Mouse (Mus musculus): ENCODE measurements at regions not wholly inside any gene's neighbourhood (a gene's known extent, or its start where the extent isn't known, plus 50 kb on each side); places are given as distances from the start of the nearest gene placed in this dataset.

- ATAC-seq (ENCODE audit: low FRiP score, low TSS enrichment) (no peak), DNase-seq (no peak)
- no peaks in the 10 kb centered on the region for H3K36me3 ChIP-seq (ENCODE audit: control insufficient read depth, insufficient read depth, low read length)
- no peaks in the 10 kb centered on the region for H3K4me1 ChIP-seq (ENCODE audit: control insufficient read depth, insufficient read depth, low read length)
- no peaks in the 10 kb centered on the region for H3K27me3 ChIP-seq (ENCODE audit: control insufficient read depth, insufficient read depth, low read length)
- H3K9ac ChIP-seq (replicated peaks; ENCODE audit: low read length) = no peak overlapping the region
- H3K4me2 ChIP-seq (ENCODE audit: low read length) = no peak overlapping the region
- H3K9me3 ChIP-seq (ENCODE audit: control insufficient read depth, low read length) = no peaks in the 10 kb centered on the region
- no peak overlapping the region for H3K27ac ChIP-seq (replicated peaks; ENCODE audit: low read depth, low read length)
- H3K4me3 ChIP-seq (replicated peaks; ENCODE audit: low read depth, low read length) = no peak overlapping the region
- 95% methylated on average over 8 of the region's 8 CpGs for WGBS
These were observed 174.7 kb downstream of the Zfp326 start for GRCm38 (mm10) chr5:106051026-106051425.

GRCm38 (mm10) chr5:106044878-106045585 lies 168.7 kb downstream of the Zfp326 start:
- DNase-seq = no peak
- no peak overlapping the region for H3K27ac ChIP-seq (replicated peaks; ENCODE audit: low read depth, low read length)

GRCm38 (mm10) chr5:106038321-106038720 lies 162.0 kb downstream of the Zfp326 start:
- Histone ChIP-seq H3K4me3 (replicated peaks; ENCODE audit: low read depth, low read length) (no peak overlapping the region), H3K36me3 (ENCODE audit: control insufficient read depth, insufficient read depth, low read length) (no peaks in the 10 kb centered on the region), H3K27me3 (ENCODE audit: control insufficient read depth, insufficient read depth, low read length) (no peaks in the 10 kb centered on the region), H3K4me2 (ENCODE audit: low read length) (no peak overlapping the region), H3K27ac (replicated peaks; ENCODE audit: low read depth, low read length) (0 out of 2 replicates have a peak overlapping the region, but pooled peaks have one; percentile 1), H3K9me3 (ENCODE audit: control insufficient read depth, low read length) (no peaks in the 10 kb centered on the region), H3K9ac (replicated peaks; ENCODE audit: low read length) (no peak overlapping the region), H3K4me1 (ENCODE audit: control insufficient read depth, insufficient read depth, low read length) (no peaks in the 10 kb centered on the region)
- 96% methylated on average over 18 of the region's 18 CpGs for WGBS
- ATAC-seq (ENCODE audit: low FRiP score, low TSS enrichment) (no peak), DNase-seq (no peak)

More at GRCm38 (mm10) chr5:106044878-106045585, 168.7 kb downstream of the Zfp326 start:
- no peak overlapping the region for H3K4me2 ChIP-seq (ENCODE audit: low read length)
- no peaks in the 10 kb centered on the region for H3K9me3 ChIP-seq (ENCODE audit: control insufficient read depth, low read length)
- no peaks in the 10 kb centered on the region for H3K27me3 ChIP-seq (ENCODE audit: control insufficient read depth, insufficient read depth, low read length)
- H3K36me3 ChIP-seq (ENCODE audit: control insufficient read depth, insufficient read depth, low read length) = no peaks in the 10 kb centered on the region
- no peaks in the 10 kb centered on the region for H3K4me1 ChIP-seq (ENCODE audit: control insufficient read depth, insufficient read depth, low read length)
- no peak overlapping the region for H3K9ac ChIP-seq (replicated peaks; ENCODE audit: low read length)
- no peak overlapping the region for H3K4me3 ChIP-seq (replicated peaks; ENCODE audit: low read depth, low read length)
- 72% methylated on average over 12 of the region's 12 CpGs for WGBS
- no peak for ATAC-seq (ENCODE audit: low FRiP score, low TSS enrichment)

GRCm38 (mm10) chr5:106036176-106036575 lies 159.8 kb downstream of the Zfp326 start:
- peak; percentile 47 for DNase-seq
- H3K9ac ChIP-seq (replicated peaks; ENCODE audit: low read length) = no peak overlapping the region
- 26% methylated on average over 6 of the region's 6 CpGs for WGBS

GRCm38 (mm10) chr5:106032956-106033355 lies 156.6 kb downstream of the Zfp326 start:
- Histone ChIP-seq H3K27me3 (ENCODE audit: control insufficient read depth, insufficient read depth, low read length) (no peaks in the 10 kb centered on the region), H3K4me3 (replicated peaks; ENCODE audit: low read depth, low read length) (no peak overlapping the region), H3K36me3 (ENCODE audit: control insufficient read depth, insufficient read depth, low read length) (no peaks in the 10 kb centered on the region), H3K9me3 (ENCODE audit: control insufficient read depth, low read length) (no peaks in the 10 kb centered on the region), H3K4me1 (ENCODE audit: control insufficient read depth, insufficient read depth, low read length) (no peaks in the 10 kb centered on the region), H3K9ac (replicated peaks; ENCODE audit: low read length) (no peak overlapping the region), H3K4me2 (ENCODE audit: low read length) (no peak overlapping the region), H3K27ac (replicated peaks; ENCODE audit: low read depth, low read length) (no peak overlapping the region)
- no peak for DNase-seq
- WGBS = 90% methylated on average over 4 of the region's 4 CpGs
- ATAC-seq (ENCODE audit: low FRiP score, low TSS enrichment) = no peak

More at GRCm38 (mm10) chr5:106036176-106036575, 159.8 kb downstream of the Zfp326 start:
- Histone ChIP-seq H3K9me3 (ENCODE audit: control insufficient read depth, low read length) (no peaks in the 10 kb centered on the region), H3K36me3 (ENCODE audit: control insufficient read depth, insufficient read depth, low read length) (no peaks in the 10 kb centered on the region), H3K4me2 (ENCODE audit: low read length) (no peak overlapping the region), H3K27ac (replicated peaks; ENCODE audit: low read depth, low read length) (no peak overlapping the region), H3K4me1 (ENCODE audit: control insufficient read depth, insufficient read depth, low read length) (no peaks in the 10 kb centered on the region), H3K27me3 (ENCODE audit: control insufficient read depth, insufficient read depth, low read length) (no peaks in the 10 kb centered on the region), H3K4me3 (replicated peaks; ENCODE audit: low read depth, low read length) (no peak overlapping the region)
- no peak for ATAC-seq (ENCODE audit: low FRiP score, low TSS enrichment)

GRCm38 (mm10) chr5:106026861-106027260 lies 150.5 kb downstream of the Zfp326 start:
- Histone ChIP-seq H3K36me3 (ENCODE audit: control insufficient read depth, insufficient read depth, low read length) (no peaks in the 10 kb centered on the region), H3K27me3 (ENCODE audit: control insufficient read depth, insufficient read depth, low read length) (no peaks in the 10 kb centered on the region), H3K4me3 (replicated peaks; ENCODE audit: low read depth, low read length) (no peak overlapping the region), H3K27ac (replicated peaks; ENCODE audit: low read depth, low read length) (no peak overlapping the region), H3K4me2 (ENCODE audit: low read length) (no peak overlapping the region), H3K9ac (replicated peaks; ENCODE audit: low read length) (no peak overlapping the region), H3K9me3 (ENCODE audit: control insufficient read depth, low read length) (no peaks in the 10 kb centered on the region), H3K4me1 (ENCODE audit: control insufficient read depth, insufficient read depth, low read length) (no peaks in the 10 kb centered on the region)
- WGBS = 57% methylated on average over 2 of the region's 2 CpGs
- ATAC-seq (ENCODE audit: low FRiP score, low TSS enrichment) (no peak), DNase-seq (no peak)

- H3K27ac ChIP-seq (replicated peaks; ENCODE audit: low read depth, low read length) = no peak overlapping the region; the same call in 1 of the 2 replicates
- no peak overlapping the region for H3K4me3 ChIP-seq (replicated peaks; ENCODE audit: low read depth, low read length)
- H3K4me2 ChIP-seq (ENCODE audit: low read length) = peak overlapping the region; percentile 49
- H3K9me3 ChIP-seq (ENCODE audit: control insufficient read depth, low read length) = no peaks in the 10 kb centered on the region
- ATAC-seq (ENCODE audit: low FRiP score, low TSS enrichment) (no peak), DNase-seq (peak; percentile 42)
- peaks cover 19% of the 10 kb centered on the region for H3K4me1 ChIP-seq (ENCODE audit: control insufficient read depth, insufficient read depth, low read length)
- WGBS = 43% methylated on average over 16 of the region's 16 CpGs
- H3K9ac ChIP-seq (replicated peaks; ENCODE audit: low read length) = no peak overlapping the region
- H3K27me3 ChIP-seq (ENCODE audit: control insufficient read depth, insufficient read depth, low read length) = no peaks in the 10 kb centered on the region
- no peaks in the 10 kb centered on the region for H3K36me3 ChIP-seq (ENCODE audit: control insufficient read depth, insufficient read depth, low read length)
These were observed 128.0 kb downstream of the Zfp326 start for GRCm38 (mm10) chr5:106004292-106004917.

- Histone ChIP-seq H3K4me3 (replicated peaks; ENCODE audit: low read depth, low read length) (peak overlapping the region; percentile 11; the same call in 1 of the 2 replicates), H3K27ac (replicated peaks; ENCODE audit: low read depth, low read length) (peak overlapping the region; percentile 60)
- peak; percentile 74 for DNase-seq
These were observed 127.2 kb downstream of the Zfp326 start for GRCm38 (mm10) chr5:106003321-106004291.

More at GRCm38 (mm10) chr5:106003321-106004291, 127.2 kb downstream of the Zfp326 start:
- Histone ChIP-seq H3K9ac (replicated peaks; ENCODE audit: low read length) (peak overlapping the region; percentile 9; the same call in 1 of the 2 replicates), H3K9me3 (ENCODE audit: control insufficient read depth, low read length) (no peaks in the 10 kb centered on the region), H3K36me3 (ENCODE audit: control insufficient read depth, insufficient read depth, low read length) (no peaks in the 10 kb centered on the region), H3K4me2 (ENCODE audit: low read length) (peak overlapping the region; percentile 49), H3K4me1 (ENCODE audit: control insufficient read depth, insufficient read depth, low read length) (peaks cover 19% of the 10 kb centered on the region), H3K27me3 (ENCODE audit: control insufficient read depth, insufficient read depth, low read length) (no peaks in the 10 kb centered on the region)
- WGBS = 31% methylated on average over 28 of the region's 28 CpGs
- peak; percentile 53; the same call in 1 of the 2 replicates for ATAC-seq (ENCODE audit: low FRiP score, low TSS enrichment)
